Comparison of ENCODE assay signal across 10 mouse cellular contexts in the genomic region with DNA sequence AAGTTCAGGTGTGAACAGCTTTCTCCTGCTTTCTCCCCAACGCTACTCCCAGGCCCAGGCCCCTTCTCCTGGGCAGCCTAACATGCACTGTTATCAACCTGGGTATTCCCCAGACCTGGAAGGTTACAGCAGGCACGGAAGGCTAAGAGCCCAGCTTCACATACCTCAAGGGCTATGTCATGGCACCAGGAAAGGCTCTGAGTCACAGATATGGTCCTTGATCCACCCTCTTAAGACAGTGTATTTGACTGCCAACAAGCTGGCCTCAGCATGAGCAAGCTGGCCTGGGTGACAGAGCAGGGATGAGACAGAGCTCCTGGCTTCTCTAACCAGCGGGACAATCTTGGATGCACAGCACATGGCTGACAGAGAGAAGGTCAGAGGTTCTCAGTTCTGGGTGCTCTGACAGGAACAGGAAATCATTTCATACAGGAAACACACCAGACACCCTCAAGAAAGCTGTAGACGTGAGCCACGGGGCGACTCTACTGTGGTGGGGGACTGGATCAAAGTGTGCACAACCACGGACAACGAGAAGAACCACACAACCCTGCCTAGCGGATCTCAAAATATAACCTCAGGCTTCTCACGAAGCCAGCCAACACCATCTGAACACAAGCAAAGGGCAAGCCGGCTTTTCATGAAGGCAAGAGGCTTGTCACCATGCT.
DNase-seq lines count a peak whose midpoint lies in the region; ATAC-seq lines count a peak whose summit lies in the region.
"Had no signal": no experiment of that assay in that cellular context is flagged by ENCODE, and none has a peak within 500 bp of the region (broad histone marks: within the 10 kb centered on the region; RNA-seq: fewer than 3 reads in every experiment).

No protein-coding gene starts in this region.

- ATAC-seq in erythroblast, adult 5-6 weeks (replicated peaks; ENCODE audit: low FRiP score, poor library complexity, severe bottlenecking) = no peak

- peaks cover 10% of the 10 kb centered on the region for H3K36me3 ChIP-seq in heart, embryonic 10.5 days
- H3K36me3 ChIP-seq: embryonic facial prominence, embryonic 15.5 days had no signal

- H3K4me1 ChIP-seq in heart, embryonic 10.5 days = peaks cover 93% of the 10 kb centered on the region

- no peaks in the 10 kb centered on the region for H3K27me3 ChIP-seq in heart, embryonic 10.5 days (ENCODE audit: insufficient read depth, poor library complexity, severe bottlenecking)
- H3K27me3 ChIP-seq: embryonic facial prominence, embryonic 15.5 days had no signal

- H3K9me3 ChIP-seq in heart, embryonic 10.5 days = no peaks in the 10 kb centered on the region
- H3K9me3 ChIP-seq: embryonic facial prominence, embryonic 15.5 days had no signal

- H3K27ac ChIP-seq in heart, embryonic 10.5 days = peak overlapping the region; percentile 78
- H3K27ac ChIP-seq: embryonic facial prominence, embryonic 15.5 days had no signal

- no peak overlapping the region for H3K4me3 ChIP-seq in heart, embryonic 10.5 days
- H3K4me3 ChIP-seq: embryonic facial prominence, embryonic 15.5 days had no signal

- DNase-seq in spleen, postnatal 36 days (ENCODE audit: low spot score in 2 of 2) = peak; percentile 12 to 19
- DNase-seq in spleen, postnatal 10 days (ENCODE audit: low spot score in 2 of 2) = no peak
- DNase-seq in heart, embryonic 10.5 days (ENCODE audit: low spot score) = peak; percentile 85
- DNase-seq in lung, postnatal 10 days = peak; percentile 64
- no peak for DNase-seq in layer of hippocampus, postnatal 10 days (ENCODE audit: low spot score in 2 of 2)
- no peak for DNase-seq in right cerebral cortex, adult 18-20 months
- DNase-seq in cerebellum, adult 11 months = no peak
- DNase-seq: kidney, postnatal 4 days had no signal

- 60% methylated on average over 11 of the region's 11 CpGs for WGBS in heart, embryonic 10.5 days

Comparison
In these comparisons a context has a peak if more than half of its experiments do, and no peak if none do; other contexts are left out.
1. DNase-seq: peak in spleen, postnatal 36 days (2 of 2), heart, embryonic 10.5 days (single experiment) and lung, postnatal 10 days (single experiment); none in spleen, postnatal 10 days (0 of 2), layer of hippocampus, postnatal 10 days (0 of 2), right cerebral cortex, adult 18-20 months (single experiment) and cerebellum, adult 11 months (single experiment).